Mouse (Mus musculus): ENCODE results near the gene Hmg20b. TPM values are rescaled to one million over a fixed set of nuclear protein-coding genes. Genes with fewer than 3 reads are reported as not detected.

The Hmg20b gene
- total and polyA plus RNA-seq, 2 experiments from 2014 or later: 15.1 to 25.2 TPM

- H3K4me1 ChIP-seq (ENCODE audit: insufficient read depth): no peaks in the 10 kb centered on the region
- TF ChIP-seq CTCF (IDR thresholded peaks at IDR 0.05; ENCODE audit: low read depth): no peak
- no peaks in the 10 kb centered on the region for H3K27me3 ChIP-seq (ENCODE audit: insufficient read depth, low read length)
- no peaks in the 10 kb centered on the region for H3K9me3 ChIP-seq (ENCODE audit: low read length)
- H3K36me3 ChIP-seq (ENCODE audit: insufficient read depth): peaks cover 83% of the 10 kb centered on the region
- no peak overlapping the region for H3K27ac ChIP-seq (ENCODE audit: low read depth, low read length)
- no peak for DNase-seq
- 95% methylated on average over 16 of the region's 16 CpGs for WGBS
- ATAC-seq: no peak
- no peak overlapping the region for H3K4me3 ChIP-seq (ENCODE audit: low read depth, low read length)
- H3K9ac ChIP-seq: no peak overlapping the region
- H3K4me2 ChIP-seq (ENCODE audit: low read depth): no peak overlapping the region
These were observed 34.7 kb downstream of the Hmg20b start for GRCm38 (mm10) chr10:81315587-81315986.

GRCm38 (mm10) chr10:81314201-81314600, 36.1 kb downstream of the Hmg20b start:
- no peaks in the 10 kb centered on the region for H3K4me1 ChIP-seq (ENCODE audit: insufficient read depth)
- no peak overlapping the region for H3K4me2 ChIP-seq (ENCODE audit: low read depth)
- ATAC-seq (no peak), DNase-seq (no peak)
- no peak overlapping the region for H3K9ac ChIP-seq
- no peak overlapping the region for H3K27ac ChIP-seq (ENCODE audit: low read depth, low read length)
- peaks cover 97% of the 10 kb centered on the region for H3K36me3 ChIP-seq (ENCODE audit: insufficient read depth)
- TF ChIP-seq CTCF (IDR thresholded peaks at IDR 0.05; ENCODE audit: low read depth): no peak
- no peaks in the 10 kb centered on the region for H3K9me3 ChIP-seq (ENCODE audit: low read length)
- WGBS: 79% methylated on average over 7 of the region's 7 CpGs
- H3K27me3 ChIP-seq (ENCODE audit: insufficient read depth, low read length): no peaks in the 10 kb centered on the region
- no peak overlapping the region for H3K4me3 ChIP-seq (ENCODE audit: low read depth, low read length)

GRCm38 (mm10) chr10:81313581-81313980, 36.7 kb downstream of the Hmg20b start:
- no peak overlapping the region for H3K9ac ChIP-seq
- ATAC-seq (no peak), DNase-seq (no peak)
- H3K4me3 ChIP-seq (ENCODE audit: low read depth, low read length): no peak overlapping the region
- WGBS: 90% methylated on average over 13 of the region's 13 CpGs
- H3K36me3 ChIP-seq (ENCODE audit: insufficient read depth): peaks cover 100% of the 10 kb centered on the region
- H3K9me3 ChIP-seq (ENCODE audit: low read length): no peaks in the 10 kb centered on the region
- H3K4me1 ChIP-seq (ENCODE audit: insufficient read depth): no peaks in the 10 kb centered on the region
- H3K4me2 ChIP-seq (ENCODE audit: low read depth): no peak overlapping the region
- H3K27ac ChIP-seq (ENCODE audit: low read depth, low read length): no peak overlapping the region
- TF ChIP-seq CTCF (IDR thresholded peaks at IDR 0.05; ENCODE audit: low read depth): no peak
- H3K27me3 ChIP-seq (ENCODE audit: insufficient read depth, low read length): no peaks in the 10 kb centered on the region

- no peaks in the 10 kb centered on the region for H3K9me3 ChIP-seq (ENCODE audit: low read length)
- peaks cover 91% of the 10 kb centered on the region for H3K36me3 ChIP-seq (ENCODE audit: insufficient read depth)
These were observed 40.7 kb downstream of the Hmg20b start for GRCm38 (mm10) chr10:81309571-81309970.

GRCm38 (mm10) chr10:81306837-81307682, 43.2 kb downstream of the Hmg20b start:
- Histone ChIP-seq H3K4me2 (ENCODE audit: low read depth) (no peak overlapping the region), H3K9ac (no peak overlapping the region), H3K27ac (ENCODE audit: low read depth, low read length) (no peak overlapping the region), H3K9me3 (ENCODE audit: low read length) (no peaks in the 10 kb centered on the region), H3K4me3 (ENCODE audit: low read depth, low read length) (no peak overlapping the region), H3K4me1 (ENCODE audit: insufficient read depth) (no peaks in the 10 kb centered on the region; the same call in 1 of the 2 replicates), H3K27me3 (ENCODE audit: insufficient read depth, low read length) (no peaks in the 10 kb centered on the region), H3K36me3 (ENCODE audit: insufficient read depth) (peaks cover 66% of the 10 kb centered on the region)
- WGBS: 93% methylated on average over 21 of the region's 21 CpGs
- DNase-seq: no peak
- no peak for ATAC-seq
- TF ChIP-seq CTCF (IDR thresholded peaks at IDR 0.05; ENCODE audit: low read depth): no peak

More at GRCm38 (mm10) chr10:81309571-81309970, 40.7 kb downstream of the Hmg20b start:
- H3K4me3 ChIP-seq (ENCODE audit: low read depth, low read length): no peak overlapping the region
- WGBS: 90% methylated on average over 5 of the region's 5 CpGs
- TF ChIP-seq CTCF (IDR thresholded peaks at IDR 0.05; ENCODE audit: low read depth): no peak
- no peak for DNase-seq
- no peaks in the 10 kb centered on the region for H3K4me1 ChIP-seq (ENCODE audit: insufficient read depth)
- no peak overlapping the region for H3K9ac ChIP-seq
- H3K27me3 ChIP-seq (ENCODE audit: insufficient read depth, low read length): no peaks in the 10 kb centered on the region
- no peak for ATAC-seq
- H3K4me2 ChIP-seq (ENCODE audit: low read depth): no peak overlapping the region
- H3K27ac ChIP-seq (ENCODE audit: low read depth, low read length): no peak overlapping the region

GRCm38 (mm10) chr10:81306173-81306668, 44.1 kb downstream of the Hmg20b start:
- no peak overlapping the region for H3K4me2 ChIP-seq (ENCODE audit: low read depth)
- no peak for TF ChIP-seq CTCF (IDR thresholded peaks at IDR 0.05; ENCODE audit: low read depth)
- H3K9ac ChIP-seq: no peak overlapping the region
- H3K27me3 ChIP-seq (ENCODE audit: insufficient read depth, low read length): no peaks in the 10 kb centered on the region
- ATAC-seq: no peak
- 92% methylated on average over 12 of the region's 12 CpGs for WGBS
- H3K27ac ChIP-seq (ENCODE audit: low read depth, low read length): no peak overlapping the region
- no peak overlapping the region for H3K4me3 ChIP-seq (ENCODE audit: low read depth, low read length)
- no peaks in the 10 kb centered on the region; the same call in 1 of the 2 replicates for H3K4me1 ChIP-seq (ENCODE audit: insufficient read depth)
- no peak for DNase-seq
- peaks cover 61% of the 10 kb centered on the region for H3K36me3 ChIP-seq (ENCODE audit: insufficient read depth)
- no peaks in the 10 kb centered on the region for H3K9me3 ChIP-seq (ENCODE audit: low read length)

- H3K4me1 ChIP-seq (ENCODE audit: insufficient read depth): no peaks in the 10 kb centered on the region; the same call in 1 of the 2 replicates
- no peak overlapping the region for H3K4me3 ChIP-seq (ENCODE audit: low read depth, low read length)
- no peak overlapping the region for H3K9ac ChIP-seq
- no peak overlapping the region for H3K27ac ChIP-seq (ENCODE audit: low read depth, low read length)
- H3K36me3 ChIP-seq (ENCODE audit: insufficient read depth): peaks cover 56% of the 10 kb centered on the region
- WGBS: 93% methylated on average over 14 of the region's 14 CpGs
- no peak for TF ChIP-seq CTCF (IDR thresholded peaks at IDR 0.05; ENCODE audit: low read depth)
- H3K9me3 ChIP-seq (ENCODE audit: low read length): no peaks in the 10 kb centered on the region
- H3K4me2 ChIP-seq (ENCODE audit: low read depth): no peak overlapping the region
- ATAC-seq (no peak), DNase-seq (no peak)
- no peaks in the 10 kb centered on the region for H3K27me3 ChIP-seq (ENCODE audit: insufficient read depth, low read length)
These were observed 44.6 kb downstream of the Hmg20b start for GRCm38 (mm10) chr10:81305663-81306062.
